Mouse (Mus musculus) midbrain, embryonic 11.5 days (tissue): ENCODE data around the gene Card9. TPM values are rescaled to one million over a fixed set of nuclear protein-coding genes. Genes with fewer than 3 reads are reported as not detected.
"Not testable (repeated sequence)": the region's sequence is repeated elsewhere in the genome, so short reads cannot be mapped to it uniquely, and the experiment has no call there.

Experiments
- ATAC-seq: fragments of 200-750 bp; cut with Nextera tagmentation; 2 replicates; pipeline ENCODE4 v1.8.0; 2017; ENCODE audit warnings: moderate TSS enrichment, moderate library complexity; ENCODE audit not compliant: low FRiP score
- DNase-seq: peaks from one replicate; pipeline ENCODE4 v3.0.0; 2015; ENCODE audit warnings: low spot score; ENCODE audit errors: missing footprints
- H3K27ac ChIP-seq: fragments of 300-500 bp; sonication (generic); 2 replicates; pipeline ENCODE4 v1.5.1; 2014; ENCODE audit warnings: low read depth, low read length
- H3K27me3 ChIP-seq: fragments of 300-500 bp; sonication (generic); 2 replicates; pipeline ENCODE4 v1.6.1; 2014; ENCODE audit warnings: mild to moderate bottlenecking, low read length, moderate library complexity, mixed read lengths; ENCODE audit not compliant: control insufficient read depth, insufficient read depth
- H3K36me3 ChIP-seq: fragments of 300-500 bp; sonication (generic); 2 replicates; pipeline ENCODE4 v1.6.1; 2014; ENCODE audit warnings: mild to moderate bottlenecking, low read length, moderate library complexity, mixed read lengths; ENCODE audit not compliant: control insufficient read depth, insufficient read depth
- H3K4me1 ChIP-seq: fragments of 300-500 bp; sonication (generic); 2 replicates; pipeline ENCODE4 v1.6.1; 2014; ENCODE audit warnings: low read length; ENCODE audit not compliant: control insufficient read depth, insufficient read depth
- H3K4me2 ChIP-seq: fragments of 300-500 bp; sonication (generic); 2 replicates; pipeline ENCODE4 v1.6.1; 2014; ENCODE audit warnings: mild to moderate bottlenecking, moderate library complexity
- H3K4me3 ChIP-seq: fragments of 300-500 bp; sonication (generic); 2 replicates; pipeline ENCODE4 v1.5.1; 2014; ENCODE audit warnings: low read depth, low read length
- H3K9ac ChIP-seq: fragments of 300-500 bp; sonication (generic); 2 replicates; pipeline ENCODE4 v1.6.1; 2014; ENCODE audit warnings: low read length
- H3K9me3 ChIP-seq: fragments of 300-500 bp; sonication (generic); 2 replicates; pipeline ENCODE4 v1.6.1; 2016; ENCODE audit warnings: low read length; ENCODE audit not compliant: control insufficient read depth
- WGBS: fragments of 180-500 bp; shearing (Covaris S2); extraction: QIAGEN DNeasy Blood & Tissue Kit; methylation state at CpG from one replicate; pipeline ENCODE4 v1.1.7; 2014; 5-methylcytosine and 5-hydroxymethylcytosine counted together
- polyA plus RNA-seq: library from polyadenylated mRNA; unstranded; fragments of >200 nt; fragmentation: Nextera tagmentation; extraction: Ambion mirVana; gene quantifications from 2 replicates; pipeline ENCODE4 v1.2.1, GENCODE M21; 2014

Gene Card9
- polyA plus RNA-seq, 1 experiment from 2014 or later, result 1.1 TPM

- no peaks in the 10 kb centered on the region for H3K9me3 ChIP-seq
- peaks cover 46% of the 10 kb centered on the region for H3K36me3 ChIP-seq
- no peak overlapping the region for H3K4me2 ChIP-seq
- H3K27ac ChIP-seq, result no peak overlapping the region
- H3K4me3 ChIP-seq, result no peak overlapping the region
- DNase-seq (no peak), ATAC-seq (no peak)
- no peak overlapping the region for H3K9ac ChIP-seq
- WGBS, result 92% methylated on average over 8 of the region's 8 CpGs
- H3K27me3 ChIP-seq, result no peaks in the 10 kb centered on the region
- H3K4me1 ChIP-seq, result no peaks in the 10 kb centered on the region
Observed at GRCm38 (mm10) chr2:26398978-26399377, 38.3 kb upstream of the Card9 start.

GRCm38 (mm10) chr2:26391617-26392016 is 30.9 kb upstream of the Card9 start:
- DNase-seq, result no peak
- Histone ChIP-seq H3K9me3 (no peaks in the 10 kb centered on the region), H3K4me1 (peaks cover 15% of the 10 kb centered on the region), H3K9ac (no peak overlapping the region), H3K36me3 (peaks cover 59% of the 10 kb centered on the region), H3K27me3 (no peaks in the 10 kb centered on the region), H3K4me2 (no peak overlapping the region), H3K27ac (no peak overlapping the region), H3K4me3 (no peak overlapping the region)
- WGBS, result 92% methylated on average over 6 of the region's 6 CpGs
- ATAC-seq, result no peak

- Histone ChIP-seq H3K9ac (no peak overlapping the region), H3K27me3 (no peaks in the 10 kb centered on the region), H3K27ac (no peak overlapping the region), H3K4me3 (no peak overlapping the region), H3K36me3 (peaks cover 57% of the 10 kb centered on the region), H3K9me3 (no peaks in the 10 kb centered on the region), H3K4me1 (peaks cover 15% of the 10 kb centered on the region), H3K4me2 (no peak overlapping the region)
- ATAC-seq, result no peak
- no peak for DNase-seq
- WGBS, result 93% methylated on average over 3 of the region's 3 CpGs
Observed at GRCm38 (mm10) chr2:26390954-26391353, 30.2 kb upstream of the Card9 start.

GRCm38 (mm10) chr2:26389154-26389690 is 28.5 kb upstream of the Card9 start, which contains the start of the genes Entr1 and Pmpca:
Entr1 (minus strand) TSS chr2:26389316.
Pmpca (plus strand) TSS chr2:26389339.
- ATAC-seq, result peak; percentile 93
- Histone ChIP-seq H3K9ac (peak within 1 kb of the TSS; percentile 92), H3K4me3 (peak within 1 kb of the TSS; percentile 99), H3K9me3 (no peaks in the 10 kb centered on the region), H3K4me2 (peak within 1 kb of the TSS; percentile 95), H3K4me1 (peaks cover 15% of the 10 kb centered on the region), H3K27ac (peak within 1 kb of the TSS; percentile 35; the same call in 1 of the 2 replicates), H3K36me3 (peaks cover 55% of the 10 kb centered on the region), H3K27me3 (no peaks in the 10 kb centered on the region)
- peak; percentile 99 for DNase-seq
- under 1% methylated on average over 50 of the region's 60 CpGs for WGBS

- H3K4me3 ChIP-seq, result peak overlapping the region; percentile 99
- peaks cover 15% of the 10 kb centered on the region for H3K4me1 ChIP-seq
- no peaks in the 10 kb centered on the region for H3K27me3 ChIP-seq
- H3K9ac ChIP-seq, result peak overlapping the region; percentile 92
- DNase-seq, result peak; percentile 92
- peaks cover 58% of the 10 kb centered on the region for H3K36me3 ChIP-seq
- under 1% methylated on average over 36 of the region's 45 CpGs for WGBS
- H3K9me3 ChIP-seq, result no peaks in the 10 kb centered on the region
- peak; percentile 72 for ATAC-seq
- peak overlapping the region; percentile 95 for H3K4me2 ChIP-seq
- peak overlapping the region; percentile 35; the same call in 1 of the 2 replicates for H3K27ac ChIP-seq
Observed at GRCm38 (mm10) chr2:26388682-26389153, 28.0 kb upstream of the Card9 start.

- peaks cover 15% of the 10 kb centered on the region for H3K4me1 ChIP-seq
- no peak overlapping the region for H3K27ac ChIP-seq
- H3K4me2 ChIP-seq, result peak overlapping the region; percentile 95; the same call in 1 of the 2 replicates
- ATAC-seq, result no peak
- WGBS, result 93% methylated on average over 3 of the region's 3 CpGs
- no peak for DNase-seq
- peak overlapping the region; percentile 99; the same call in 1 of the 2 replicates for H3K4me3 ChIP-seq
- no peaks in the 10 kb centered on the region for H3K27me3 ChIP-seq
- H3K9ac ChIP-seq, result 0 out of 2 replicates have a peak overlapping the region, but pooled peaks have one; percentile 12
- H3K36me3 ChIP-seq, result peaks cover 53% of the 10 kb centered on the region
- no peaks in the 10 kb centered on the region for H3K9me3 ChIP-seq
Observed at GRCm38 (mm10) chr2:26387713-26388112, 27.0 kb upstream of the Card9 start.

GRCm38 (mm10) chr2:26380871-26381270 is 20.2 kb upstream of the Card9 start:
- H3K4me2 ChIP-seq, result peak overlapping the region; percentile 93
- not testable (repeated sequence) for H3K27me3 ChIP-seq, H3K27ac ChIP-seq, H3K4me1 ChIP-seq, DNase-seq, H3K9me3 ChIP-seq
- peaks cover 36% of the 10 kb centered on the region for H3K36me3 ChIP-seq
- 36% methylated on average over 6 of the region's 6 CpGs for WGBS
- H3K9ac ChIP-seq, result peak overlapping the region; percentile 75; the same call in 1 of the 2 replicates
- H3K4me3 ChIP-seq, result peak overlapping the region; percentile 57
- ATAC-seq, result peak; percentile 45; the same call in 1 of the 2 replicates

- no peaks in the 10 kb centered on the region for H3K9me3 ChIP-seq
- H3K27me3 ChIP-seq, result no peaks in the 10 kb centered on the region
- peaks cover 5% of the 10 kb centered on the region for H3K4me1 ChIP-seq
- peak within 1 kb of the TSS; percentile 93 for H3K4me2 ChIP-seq
- H3K36me3 ChIP-seq, result peaks cover 31% of the 10 kb centered on the region
- peak; percentile 97 for DNase-seq
- under 1% methylated on average over 38 of the region's 38 CpGs for WGBS
- peak within 1 kb of the TSS; percentile 75 for H3K9ac ChIP-seq
- H3K27ac ChIP-seq, result no peak within 1 kb of the TSS
- H3K4me3 ChIP-seq, result peak within 1 kb of the TSS; percentile 57
- ATAC-seq, result peak; percentile 96
Observed at GRCm38 (mm10) chr2:26380131-26380771, 19.5 kb upstream of the Card9 start, which contains the start of gene Snapc4. Snapc4 (minus strand) TSS chr2:26380653.

GRCm38 (mm10) chr2:26372396-26372795 is 11.7 kb upstream of the Card9 start:
- H3K4me1 ChIP-seq, result no peaks in the 10 kb centered on the region
- no peak overlapping the region for H3K9ac ChIP-seq
- no peaks in the 10 kb centered on the region for H3K9me3 ChIP-seq
- no peak overlapping the region for H3K4me3 ChIP-seq
- H3K4me2 ChIP-seq, result no peak overlapping the region
- H3K36me3 ChIP-seq, result peaks cover 23% of the 10 kb centered on the region
- WGBS, result 91% methylated on average over 8 of the region's 8 CpGs
- ATAC-seq (no peak), DNase-seq (no peak)
- no peaks in the 10 kb centered on the region for H3K27me3 ChIP-seq
- H3K27ac ChIP-seq, result no peak overlapping the region
